Mouse (Mus musculus): ENCODE results near the gene Ak7. TPM values are rescaled to one million over a fixed set of nuclear protein-coding genes. Genes with fewer than 3 reads are reported as not detected.

Ak7 gene
- polyA plus RNA-seq, 1 experiment from 2014 or later: 0.16 TPM

- Histone ChIP-seq H3K4me3 (ENCODE audit: low read depth, low read length) (no peak overlapping the region), H3K4me1 (ENCODE audit: control insufficient read depth, insufficient read depth, low read length) (peaks cover 8% of the 10 kb centered on the region; the same call in 1 of the 2 replicates), H3K4me2 (no peak overlapping the region), H3K36me3 (ENCODE audit: control insufficient read depth, insufficient read depth, low read length) (no peaks in the 10 kb centered on the region), H3K27me3 (ENCODE audit: control insufficient read depth, insufficient read depth, low read length) (no peaks in the 10 kb centered on the region), H3K27ac (ENCODE audit: low read depth, low read length) (no peak overlapping the region), H3K9me3 (ENCODE audit: control insufficient read depth, low read length) (no peaks in the 10 kb centered on the region), H3K9ac (ENCODE audit: low read length) (no peak overlapping the region)
- peak; percentile 96 for DNase-seq (ENCODE audit: low spot score, missing footprints)
- WGBS: 5% methylated on average over 5 of the region's 5 CpGs
- ATAC-seq (ENCODE audit: low FRiP score): peak; percentile 59; the same call in 1 of the 2 replicates
These were observed 16.9 kb downstream of the Ak7 start for GRCm38 (mm10) chr12:105722657-105723056.

DNA sequence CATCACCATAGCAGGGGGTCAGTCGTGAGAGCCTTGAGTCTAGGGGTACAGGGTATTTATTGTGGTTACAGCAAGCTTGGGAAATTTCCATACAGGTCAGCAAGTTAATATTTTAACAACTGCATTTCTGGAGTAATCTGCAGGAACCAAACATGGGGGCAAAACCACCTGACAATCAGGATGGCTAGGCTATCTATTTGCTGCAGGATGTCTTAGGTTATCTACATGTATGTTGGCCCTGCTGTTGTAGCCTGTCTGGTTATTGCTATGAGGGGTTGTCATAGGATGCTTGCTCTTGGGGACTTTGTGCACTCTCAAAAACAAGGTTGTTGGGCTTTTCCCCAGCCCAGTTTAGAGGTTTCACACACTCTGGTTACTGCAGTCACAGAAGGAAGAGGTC lies 18.8 kb downstream of the Ak7 start:
- WGBS: 41% methylated on average over 1 of the region's 1 CpGs

GRCm38 (mm10) chr12:105725736-105726135 lies 20.0 kb downstream of the Ak7 start:
- no peaks in the 10 kb centered on the region for H3K27me3 ChIP-seq (ENCODE audit: control insufficient read depth, insufficient read depth, low read length)
- 80% methylated on average over 13 of the region's 13 CpGs for WGBS
- ATAC-seq (ENCODE audit: low FRiP score): no peak
- H3K4me2 ChIP-seq: no peak overlapping the region
- peaks cover 8% of the 10 kb centered on the region; the same call in 1 of the 2 replicates for H3K4me1 ChIP-seq (ENCODE audit: control insufficient read depth, insufficient read depth, low read length)
- H3K36me3 ChIP-seq (ENCODE audit: control insufficient read depth, insufficient read depth, low read length): no peaks in the 10 kb centered on the region
- no peak for DNase-seq (ENCODE audit: low spot score, missing footprints)
- H3K9me3 ChIP-seq (ENCODE audit: control insufficient read depth, low read length): no peaks in the 10 kb centered on the region
- H3K9ac ChIP-seq (ENCODE audit: low read length): no peak overlapping the region
- no peak overlapping the region for H3K4me3 ChIP-seq (ENCODE audit: low read depth, low read length)
- no peak overlapping the region for H3K27ac ChIP-seq (ENCODE audit: low read depth, low read length)

More for the DNA sequence above, 18.8 kb downstream of the Ak7 start:
- Histone ChIP-seq H3K27ac (ENCODE audit: low read depth, low read length) (no peak overlapping the region), H3K9ac (ENCODE audit: low read length) (no peak overlapping the region), H3K4me1 (ENCODE audit: control insufficient read depth, insufficient read depth, low read length) (peaks cover 8% of the 10 kb centered on the region; the same call in 1 of the 2 replicates), H3K36me3 (ENCODE audit: control insufficient read depth, insufficient read depth, low read length) (no peaks in the 10 kb centered on the region), H3K9me3 (ENCODE audit: control insufficient read depth, low read length) (no peaks in the 10 kb centered on the region), H3K27me3 (ENCODE audit: control insufficient read depth, insufficient read depth, low read length) (no peaks in the 10 kb centered on the region), H3K4me3 (ENCODE audit: low read depth, low read length) (no peak overlapping the region), H3K4me2 (no peak overlapping the region)
- no peak for ATAC-seq (ENCODE audit: low FRiP score)
- DNase-seq (ENCODE audit: low spot score, missing footprints): no peak

GRCm38 (mm10) chr12:105727268-105727667 lies 21.5 kb downstream of the Ak7 start:
- Histone ChIP-seq H3K4me3 (ENCODE audit: low read depth, low read length) (no peak overlapping the region), H3K27ac (ENCODE audit: low read depth, low read length) (no peak overlapping the region), H3K9ac (ENCODE audit: low read length) (no peak overlapping the region), H3K36me3 (ENCODE audit: control insufficient read depth, insufficient read depth, low read length) (no peaks in the 10 kb centered on the region), H3K27me3 (ENCODE audit: control insufficient read depth, insufficient read depth, low read length) (no peaks in the 10 kb centered on the region), H3K4me2 (no peak overlapping the region), H3K9me3 (ENCODE audit: control insufficient read depth, low read length) (no peaks in the 10 kb centered on the region), H3K4me1 (ENCODE audit: control insufficient read depth, insufficient read depth, low read length) (no peaks in the 10 kb centered on the region)
- DNase-seq (ENCODE audit: low spot score, missing footprints) (no peak), ATAC-seq (ENCODE audit: low FRiP score) (no peak)
- WGBS: 92% methylated on average over 3 of the region's 3 CpGs

GRCm38 (mm10) chr12:105727964-105728363 lies 22.2 kb downstream of the Ak7 start:
- Histone ChIP-seq H3K27ac (ENCODE audit: low read depth, low read length) (no peak overlapping the region), H3K4me2 (no peak overlapping the region), H3K36me3 (ENCODE audit: control insufficient read depth, insufficient read depth, low read length) (no peaks in the 10 kb centered on the region), H3K27me3 (ENCODE audit: control insufficient read depth, insufficient read depth, low read length) (no peaks in the 10 kb centered on the region), H3K9me3 (ENCODE audit: control insufficient read depth, low read length) (no peaks in the 10 kb centered on the region), H3K4me1 (ENCODE audit: control insufficient read depth, insufficient read depth, low read length) (no peaks in the 10 kb centered on the region), H3K4me3 (ENCODE audit: low read depth, low read length) (no peak overlapping the region), H3K9ac (ENCODE audit: low read length) (no peak overlapping the region)
- peak; percentile 89 for DNase-seq (ENCODE audit: low spot score, missing footprints)
- 22% methylated on average over 8 of the region's 8 CpGs for WGBS
- ATAC-seq (ENCODE audit: low FRiP score): no peak

DNA sequence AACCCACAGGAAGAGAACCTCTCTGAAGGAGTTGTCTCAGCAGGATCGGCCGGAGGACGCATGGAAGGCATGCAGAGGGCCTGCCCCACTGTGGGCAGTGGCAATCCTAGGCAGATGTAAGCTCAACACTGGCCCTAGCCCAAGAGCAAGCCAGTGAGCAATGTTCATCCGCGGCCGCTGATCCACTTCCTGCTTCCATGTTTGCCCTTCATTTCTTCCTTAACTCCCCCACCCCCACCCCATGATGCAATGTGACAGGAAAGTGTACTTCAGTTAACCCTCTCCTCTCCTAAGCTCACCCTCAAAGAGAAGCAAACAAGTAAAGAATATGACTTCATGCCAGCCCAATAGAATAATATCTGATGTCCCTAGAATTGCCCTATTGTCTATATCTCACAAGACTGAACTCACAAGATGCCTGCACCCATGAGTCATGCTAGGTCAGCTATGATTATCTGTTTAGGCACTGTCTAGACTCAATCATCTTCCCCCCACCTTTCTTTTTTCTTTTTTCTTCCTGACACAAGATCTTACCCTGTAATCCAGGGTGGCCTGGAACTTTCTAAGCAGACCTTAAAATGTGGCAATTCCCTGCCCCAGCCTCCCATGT lies 25.2 kb downstream of the Ak7 start:
- DNase-seq (ENCODE audit: low spot score, missing footprints): no peak
- no peaks in the 10 kb centered on the region for H3K9me3 ChIP-seq (ENCODE audit: control insufficient read depth, low read length)
- no peaks in the 10 kb centered on the region for H3K27me3 ChIP-seq (ENCODE audit: control insufficient read depth, insufficient read depth, low read length)
- H3K4me2 ChIP-seq: no peak overlapping the region
- no peak for ATAC-seq (ENCODE audit: low FRiP score)
- 89% methylated on average over 6 of the region's 6 CpGs for WGBS
- no peaks in the 10 kb centered on the region for H3K4me1 ChIP-seq (ENCODE audit: control insufficient read depth, insufficient read depth, low read length)
- no peak overlapping the region for H3K9ac ChIP-seq (ENCODE audit: low read length)
- H3K27ac ChIP-seq (ENCODE audit: low read depth, low read length): no peak overlapping the region
- no peaks in the 10 kb centered on the region for H3K36me3 ChIP-seq (ENCODE audit: control insufficient read depth, insufficient read depth, low read length)
- H3K4me3 ChIP-seq (ENCODE audit: low read depth, low read length): no peak overlapping the region

- Histone ChIP-seq H3K27me3 (ENCODE audit: control insufficient read depth, insufficient read depth, low read length) (no peaks in the 10 kb centered on the region), H3K4me3 (ENCODE audit: low read depth, low read length) (no peak overlapping the region), H3K27ac (ENCODE audit: low read depth, low read length) (no peak overlapping the region), H3K9ac (ENCODE audit: low read length) (no peak overlapping the region), H3K4me2 (no peak overlapping the region), H3K4me1 (ENCODE audit: control insufficient read depth, insufficient read depth, low read length) (no peaks in the 10 kb centered on the region), H3K36me3 (ENCODE audit: control insufficient read depth, insufficient read depth, low read length) (no peaks in the 10 kb centered on the region), H3K9me3 (ENCODE audit: control insufficient read depth, low read length) (no peaks in the 10 kb centered on the region)
- 76% methylated on average over 9 of the region's 9 CpGs for WGBS
- ATAC-seq (ENCODE audit: low FRiP score) (no peak), DNase-seq (ENCODE audit: low spot score, missing footprints) (no peak)
These were observed 27.8 kb downstream of the Ak7 start for GRCm38 (mm10) chr12:105733370-105734159.

DNA sequence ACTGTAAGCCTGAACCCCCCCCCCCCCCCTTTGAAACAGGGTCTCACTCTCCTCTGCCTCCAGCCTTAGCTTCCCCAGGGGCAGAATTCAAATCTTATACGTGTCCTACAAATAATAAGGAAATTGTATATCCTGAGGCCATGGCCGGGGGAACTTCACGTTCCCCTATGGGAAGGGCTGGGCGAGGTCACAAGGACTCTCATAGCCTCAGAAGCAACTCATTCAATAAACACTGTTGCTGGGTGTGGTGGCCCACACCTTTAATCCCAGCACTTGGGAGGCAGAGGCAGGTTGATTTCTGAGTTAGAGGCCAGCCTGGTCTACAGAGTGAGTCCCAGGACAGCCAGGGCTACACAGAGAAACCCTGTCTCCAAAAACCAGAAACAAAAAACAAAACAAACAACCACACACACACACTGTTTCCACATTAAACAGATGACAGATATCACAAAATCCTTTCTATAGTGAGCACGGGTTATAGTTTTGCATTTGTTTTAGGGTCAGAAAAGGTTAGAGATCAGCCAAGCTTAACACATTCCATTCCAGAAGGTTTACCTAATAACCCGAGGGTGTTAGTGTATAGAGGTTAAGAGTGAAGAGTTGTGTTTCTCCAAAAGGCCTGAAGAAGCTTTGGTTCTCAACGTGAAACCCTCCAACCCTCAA lies 29.6 kb downstream of the Ak7 start:
- no peaks in the 10 kb centered on the region for H3K9me3 ChIP-seq (ENCODE audit: control insufficient read depth, low read length)
- H3K36me3 ChIP-seq (ENCODE audit: control insufficient read depth, insufficient read depth, low read length): no peaks in the 10 kb centered on the region
- H3K27me3 ChIP-seq (ENCODE audit: control insufficient read depth, insufficient read depth, low read length): no peaks in the 10 kb centered on the region
- H3K4me3 ChIP-seq (ENCODE audit: low read depth, low read length): no peak overlapping the region
- DNase-seq (ENCODE audit: low spot score, missing footprints) (peak; percentile 82), ATAC-seq (ENCODE audit: low FRiP score) (no peak)
- H3K4me1 ChIP-seq (ENCODE audit: control insufficient read depth, insufficient read depth, low read length): no peaks in the 10 kb centered on the region
- no peak overlapping the region for H3K4me2 ChIP-seq
- H3K27ac ChIP-seq (ENCODE audit: low read depth, low read length): no peak overlapping the region
- H3K9ac ChIP-seq (ENCODE audit: low read length): no peak overlapping the region
- WGBS: 77% methylated on average over 7 of the region's 7 CpGs

GRCm38 (mm10) chr12:105735889-105736251 lies 30.1 kb downstream of the Ak7 start:
- 90% methylated on average over 6 of the region's 6 CpGs for WGBS
- no peaks in the 10 kb centered on the region for H3K4me1 ChIP-seq (ENCODE audit: control insufficient read depth, insufficient read depth, low read length)
- H3K4me3 ChIP-seq (ENCODE audit: low read depth, low read length): no peak overlapping the region
- no peak overlapping the region for H3K9ac ChIP-seq (ENCODE audit: low read length)
- ATAC-seq (ENCODE audit: low FRiP score): no peak
- no peaks in the 10 kb centered on the region for H3K27me3 ChIP-seq (ENCODE audit: control insufficient read depth, insufficient read depth, low read length)
- H3K4me2 ChIP-seq: no peak overlapping the region
- no peak for DNase-seq (ENCODE audit: low spot score, missing footprints)
- H3K36me3 ChIP-seq (ENCODE audit: control insufficient read depth, insufficient read depth, low read length): no peaks in the 10 kb centered on the region
- H3K27ac ChIP-seq (ENCODE audit: low read depth, low read length): no peak overlapping the region
- no peaks in the 10 kb centered on the region for H3K9me3 ChIP-seq (ENCODE audit: control insufficient read depth, low read length)

All from midbrain, embryonic 11.5 days (tissue).